Mouse (Mus musculus): Measurements from ENCODE around the gene Psmd2.

Gene Psmd2

DNA sequence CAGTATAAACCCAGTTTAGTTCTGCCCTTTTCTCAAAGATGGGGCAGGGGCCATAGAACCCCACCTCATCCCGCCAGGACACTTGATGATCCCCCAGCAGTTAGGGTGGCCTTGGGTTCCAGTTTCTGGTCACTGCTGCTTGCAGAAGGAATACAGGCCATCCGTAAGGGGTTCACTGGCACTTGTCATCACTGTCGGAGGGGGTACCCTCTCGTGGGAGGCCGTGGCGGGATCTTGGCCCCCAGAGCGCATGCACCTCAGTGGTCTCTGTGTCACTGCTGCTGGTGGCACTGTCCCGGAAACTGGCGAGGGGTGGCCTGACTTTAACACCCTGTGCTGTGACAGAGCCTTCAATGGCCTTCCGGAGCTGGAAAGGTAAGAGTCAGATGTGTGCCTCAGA lies 51.6 kb downstream of the Psmd2 start:
- no peak for DNase-seq

DNA sequence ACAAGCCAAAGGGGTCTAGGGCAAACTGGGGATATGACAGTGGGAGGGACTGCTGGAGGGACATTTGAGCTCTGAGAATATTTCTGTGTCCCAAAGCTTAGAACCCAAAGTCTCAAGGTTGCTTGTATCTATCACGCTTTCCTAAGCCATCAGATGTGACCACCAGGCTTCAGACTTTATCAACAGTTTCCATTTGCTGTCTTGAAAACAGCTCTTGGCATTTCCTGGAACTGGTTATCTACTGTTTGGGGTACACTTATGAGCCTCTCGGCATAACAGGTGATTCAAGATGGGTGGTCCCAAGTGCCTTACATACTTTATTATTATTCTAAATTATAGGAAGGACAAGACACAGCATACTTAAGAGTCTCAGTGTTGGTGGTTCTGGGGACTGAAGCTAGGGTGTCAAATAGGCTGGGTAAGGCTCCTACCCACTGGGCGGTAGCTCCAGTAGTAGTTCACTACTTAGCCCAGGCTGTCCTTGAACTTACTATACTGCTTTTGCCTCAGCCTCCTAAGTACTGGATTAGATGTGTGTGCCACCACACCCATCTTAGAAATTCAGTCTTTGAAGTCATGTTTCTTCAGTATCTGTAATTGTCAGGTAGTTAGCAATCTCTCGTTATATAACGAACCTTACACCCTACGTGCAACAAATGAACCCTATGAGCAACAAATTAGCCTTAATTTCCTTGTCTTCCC lies 52.4 kb downstream of the Psmd2 start:
- DNase-seq, result peak; percentile 39

DNA sequence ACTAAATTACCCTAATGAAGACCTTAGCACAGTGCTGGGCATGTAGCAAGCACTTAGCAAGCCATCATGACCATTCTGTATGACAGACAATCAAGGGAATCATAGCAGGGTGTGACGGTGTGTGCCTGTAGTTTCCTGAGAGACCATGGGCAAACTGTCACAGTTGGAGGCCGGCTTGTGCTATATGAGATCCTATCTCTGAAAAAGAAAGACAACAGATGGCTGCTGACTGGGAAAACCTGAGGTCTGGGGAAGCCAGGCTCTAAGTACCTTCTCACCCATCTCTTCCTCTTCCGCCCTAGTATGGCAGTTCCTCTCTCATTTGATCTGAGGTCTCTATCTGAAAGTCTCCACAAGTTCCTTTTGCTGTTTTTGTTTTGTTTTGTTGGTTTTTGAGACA lies 54.3 kb downstream of the Psmd2 start:
- DNase-seq, result no peak

DNA sequence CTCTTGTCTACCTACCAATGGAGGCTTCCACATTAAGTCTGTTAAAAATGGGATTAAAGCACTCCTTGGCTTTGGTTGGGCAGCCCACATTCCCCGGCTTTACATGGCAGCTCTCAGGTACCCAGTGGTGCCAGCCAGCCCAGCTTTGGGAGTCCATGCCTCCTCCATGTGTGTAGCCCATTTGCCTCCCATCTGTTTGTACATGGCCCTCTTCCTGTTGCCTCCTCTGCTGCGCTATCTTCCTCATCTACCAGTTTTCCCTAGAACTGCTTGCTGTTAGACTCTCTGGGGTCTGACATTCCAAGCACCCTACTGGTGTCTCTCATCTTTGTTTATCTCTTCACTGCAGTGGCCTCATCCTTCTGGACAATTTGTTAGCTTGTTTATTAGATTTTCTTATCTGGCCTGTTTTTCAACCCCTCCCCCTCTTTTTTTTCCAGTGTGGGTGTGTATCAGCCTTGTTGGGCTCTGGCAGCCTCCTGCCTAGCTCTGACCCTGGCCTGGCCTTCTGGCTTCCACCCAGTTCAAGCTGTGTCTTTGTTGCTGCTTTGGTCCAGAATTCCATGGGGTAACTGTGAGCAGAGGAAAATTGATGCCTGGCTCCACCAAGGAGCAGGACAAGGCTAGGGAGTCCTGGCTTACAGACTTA lies 55.1 kb downstream of the Psmd2 start:
- DNase-seq, result peak; percentile 60

DNA sequence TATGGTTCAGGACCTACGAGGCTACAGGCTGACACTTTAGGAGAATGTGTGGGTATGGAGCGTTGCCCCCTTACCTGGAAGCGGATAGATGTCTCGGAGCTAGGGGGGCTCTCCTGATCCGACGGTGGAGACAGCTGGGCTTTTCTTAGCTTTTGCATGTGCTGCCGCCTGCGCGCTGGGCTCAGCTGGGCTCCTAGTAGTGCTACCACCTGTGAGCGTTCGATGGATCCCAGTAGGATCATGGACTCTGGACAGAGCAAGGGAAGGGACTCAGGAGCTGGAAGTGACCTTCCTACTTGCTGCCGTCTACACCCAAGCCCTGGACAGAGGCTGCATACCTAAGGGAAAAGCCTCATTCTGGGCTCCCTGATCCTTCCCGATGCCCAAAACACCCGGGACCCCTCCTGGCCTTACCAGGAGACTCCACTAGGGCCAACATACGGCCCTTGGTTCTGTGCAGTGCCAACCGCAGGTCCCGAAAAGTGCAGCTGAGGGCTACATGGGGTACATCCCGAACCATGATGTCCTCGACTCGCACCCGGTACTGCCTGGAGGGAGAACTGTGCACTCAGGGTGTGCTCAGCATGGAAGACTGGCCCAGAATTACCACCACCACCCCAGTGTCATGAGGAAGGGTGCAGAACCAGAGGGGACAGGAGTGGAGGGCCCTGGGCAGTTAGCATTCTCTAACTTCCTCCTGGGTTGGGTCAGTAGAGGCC lies 56.9 kb downstream of the Psmd2 start:
- no peak for DNase-seq

DNA sequence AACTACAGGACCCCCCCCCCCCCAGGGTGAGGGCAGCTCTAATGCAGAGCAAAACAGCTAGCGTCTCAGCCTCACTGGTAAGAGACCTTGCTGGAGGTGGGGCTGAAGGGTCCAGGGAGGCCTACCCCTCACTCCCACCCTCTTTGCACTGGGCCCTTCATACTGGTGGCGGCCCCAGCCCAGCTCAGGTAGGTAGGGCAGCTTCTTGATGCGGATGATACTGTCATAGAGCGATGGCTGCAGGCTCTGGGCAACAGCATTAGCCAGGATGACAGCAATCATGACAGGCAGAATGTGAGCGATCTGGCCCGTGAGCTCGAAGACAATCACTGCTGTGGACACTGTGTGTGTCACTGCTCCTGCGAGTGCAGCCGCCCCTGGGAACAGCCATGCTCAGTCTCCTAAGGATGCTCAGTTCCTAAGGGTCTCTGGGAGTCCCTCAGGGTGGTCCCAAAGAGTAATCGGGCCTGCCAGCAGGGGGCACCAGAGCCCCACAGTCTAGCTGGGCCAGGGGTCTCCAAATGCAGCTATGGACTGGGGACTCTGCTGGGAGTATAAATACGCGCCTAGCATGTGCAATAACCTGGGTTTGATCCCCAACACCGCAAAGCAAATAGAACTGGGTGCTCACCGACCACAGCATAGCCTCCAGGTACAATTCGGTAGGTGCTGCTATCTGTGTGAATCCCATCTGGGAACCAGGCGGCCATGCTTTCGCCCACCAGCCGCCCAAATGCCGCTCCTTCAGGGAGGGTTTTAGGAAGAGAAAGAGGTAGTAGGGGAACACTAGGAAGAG lies 57.7 kb downstream of the Psmd2 start:
- DNase-seq, result no peak

DNA sequence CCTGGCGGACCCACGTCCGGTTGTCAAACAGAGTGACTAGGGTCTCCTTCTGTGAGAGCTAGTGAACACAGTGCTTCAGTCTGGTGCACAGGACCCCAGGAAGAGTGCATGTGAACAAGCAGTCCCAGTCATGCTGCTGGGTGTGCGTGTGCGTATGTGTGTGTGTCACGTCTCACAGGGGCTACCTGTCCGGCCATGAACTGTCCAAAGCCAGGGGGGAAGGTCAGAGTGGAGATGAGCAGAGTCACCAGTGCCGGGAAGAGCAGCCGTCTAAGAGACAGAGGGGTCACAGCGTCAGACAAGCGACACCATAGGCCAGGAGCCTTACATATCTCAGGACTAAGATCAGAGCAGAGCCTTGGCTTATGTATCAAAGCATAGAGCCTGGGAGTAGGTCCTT lies 58.9 kb downstream of the Psmd2 start:
- DNase-seq, result no peak

DNA sequence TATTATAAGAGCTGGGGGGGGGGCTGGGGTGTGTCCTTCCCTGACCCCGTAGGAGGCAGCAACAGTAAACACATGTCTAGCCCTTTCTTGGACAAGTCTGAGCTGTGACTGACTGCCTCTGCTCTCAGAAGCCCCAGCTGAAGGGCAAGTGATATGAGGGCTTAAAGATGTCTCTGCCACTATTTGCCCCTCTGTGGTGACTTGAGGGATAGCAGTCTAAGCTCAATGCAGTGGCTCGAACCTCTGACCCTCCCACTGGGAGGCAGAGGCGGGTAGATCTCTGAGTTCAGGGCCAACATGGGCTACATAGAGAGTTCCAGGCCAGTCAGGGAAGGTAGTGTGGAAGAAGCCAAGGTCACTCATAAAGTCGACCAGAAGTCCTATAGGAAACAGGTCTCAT lies 59.4 kb downstream of the Psmd2 start:
- no peak for DNase-seq

DNA sequence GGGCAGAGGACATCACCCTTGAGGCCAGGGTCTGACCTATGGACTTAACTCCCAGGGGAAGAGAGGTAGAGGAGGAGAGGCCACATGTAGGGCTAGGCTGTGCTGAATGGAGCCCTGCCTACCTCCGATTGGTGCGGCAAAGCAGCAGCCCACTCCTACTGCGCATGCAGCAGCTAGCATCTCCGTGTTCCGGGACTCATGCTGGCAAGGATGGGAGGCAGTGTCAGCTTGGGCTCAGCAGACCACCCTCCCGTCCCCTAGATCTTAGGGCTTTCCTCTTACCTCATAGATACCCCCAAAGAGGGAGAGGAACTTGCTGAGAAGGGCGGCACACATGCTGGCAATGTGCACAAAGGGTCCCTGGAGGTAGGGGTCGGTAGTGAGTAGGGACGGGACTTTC lies 60.7 kb downstream of the Psmd2 start:
- DNase-seq, result no peak

DNA sequence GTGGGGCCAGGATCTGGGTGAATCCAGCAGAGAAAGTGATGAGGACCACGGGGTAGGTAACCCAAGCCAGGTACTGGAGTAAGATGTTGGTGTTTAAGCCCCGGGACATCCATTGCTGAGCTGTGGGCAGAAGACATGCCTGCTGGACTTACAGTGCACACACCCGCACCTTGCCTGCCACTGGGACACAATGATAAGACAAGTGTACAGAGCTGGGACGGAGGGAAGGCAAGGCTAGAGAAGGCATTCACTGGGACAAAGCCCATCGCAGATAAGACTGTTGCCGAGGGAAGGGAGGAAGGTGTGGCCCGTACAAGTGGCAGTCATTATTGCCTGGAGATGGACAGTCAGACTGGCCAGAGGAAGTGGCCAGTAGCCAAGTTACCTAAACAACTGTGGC lies 61.4 kb downstream of the Psmd2 start:
- DNase-seq, result peak; percentile 79
